Mouse (Mus musculus): ENCODE results near the gene Elmo1.

Gene Elmo1

GRCm38 (mm10) chr13:20511026-20511425 lies 420.6 kb downstream of the Elmo1 start:
- no peak for DNase-seq (ENCODE audit: extremely low read depth, low read depth, low spot score)

- DNase-seq (ENCODE audit: extremely low read depth, low read depth, low spot score), result no peak
These were observed 422.2 kb downstream of the Elmo1 start for GRCm38 (mm10) chr13:20512317-20513240.

GRCm38 (mm10) chr13:20514721-20515120 lies 424.3 kb downstream of the Elmo1 start:
- DNase-seq (ENCODE audit: extremely low read depth, low read depth, low spot score), result no peak

DNA sequence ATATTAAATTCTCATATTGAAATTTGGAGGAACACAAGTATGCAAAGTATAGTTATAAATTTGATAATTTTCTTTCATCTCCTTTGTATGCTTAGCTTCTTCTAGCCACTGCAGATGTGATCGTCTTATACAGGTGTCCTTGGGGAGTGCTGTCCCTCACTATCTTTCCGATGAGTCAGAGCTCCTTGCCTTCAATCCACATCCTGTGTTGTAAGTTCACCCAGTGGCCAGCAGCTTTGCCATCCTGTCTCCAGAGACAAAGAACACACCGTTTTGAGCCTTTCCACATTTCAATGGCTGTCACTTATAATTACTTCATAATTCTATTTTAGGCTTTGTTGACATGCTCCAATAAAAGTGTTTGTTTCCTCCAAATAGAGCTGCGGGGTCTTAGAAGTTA lies 425.7 kb downstream of the Elmo1 start:
- no peak for DNase-seq (ENCODE audit: extremely low read depth, low read depth, low spot score)

DNA sequence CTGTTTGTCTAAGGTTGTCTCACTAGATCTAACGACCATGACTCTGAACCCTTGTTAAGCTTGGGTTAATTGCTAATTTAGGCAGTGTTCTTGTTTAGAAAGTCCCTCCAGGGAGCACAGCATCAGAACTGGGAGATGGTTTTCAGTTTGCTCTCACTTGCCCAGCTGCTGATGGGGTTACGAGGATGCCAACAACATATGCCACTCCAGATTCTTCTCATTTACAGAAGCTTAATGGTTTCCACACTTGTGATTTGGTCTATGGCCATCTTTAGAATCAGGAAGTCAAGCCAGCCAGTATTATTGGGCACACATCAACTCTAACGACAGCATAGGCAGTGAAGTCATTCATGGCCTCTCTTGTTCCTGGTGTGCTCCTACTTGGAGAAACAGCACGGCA lies 427.3 kb downstream of the Elmo1 start:
- DNase-seq (ENCODE audit: extremely low read depth, low read depth, low spot score), result no peak

DNA sequence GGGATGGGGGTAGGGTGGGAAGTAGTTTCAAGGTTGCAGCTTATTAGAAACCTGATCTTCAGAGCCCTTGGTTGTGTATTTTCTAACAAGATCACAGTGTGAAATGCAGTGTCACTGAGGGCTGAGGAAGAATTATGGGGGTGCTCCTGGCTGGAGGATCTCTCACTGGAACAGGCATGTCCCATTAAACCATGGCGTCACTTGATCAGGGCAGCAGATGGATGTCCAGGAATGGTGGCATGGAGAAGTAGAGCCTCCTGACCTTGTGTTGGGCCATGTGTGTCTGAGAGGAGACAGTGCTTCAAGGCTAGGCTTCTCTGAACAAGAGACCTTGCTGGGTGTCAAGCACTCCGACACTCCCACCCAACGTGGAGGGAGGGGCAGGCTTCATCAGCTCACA lies 431.1 kb downstream of the Elmo1 start:
- DNase-seq (ENCODE audit: extremely low read depth, low read depth, low spot score), result no peak

DNA sequence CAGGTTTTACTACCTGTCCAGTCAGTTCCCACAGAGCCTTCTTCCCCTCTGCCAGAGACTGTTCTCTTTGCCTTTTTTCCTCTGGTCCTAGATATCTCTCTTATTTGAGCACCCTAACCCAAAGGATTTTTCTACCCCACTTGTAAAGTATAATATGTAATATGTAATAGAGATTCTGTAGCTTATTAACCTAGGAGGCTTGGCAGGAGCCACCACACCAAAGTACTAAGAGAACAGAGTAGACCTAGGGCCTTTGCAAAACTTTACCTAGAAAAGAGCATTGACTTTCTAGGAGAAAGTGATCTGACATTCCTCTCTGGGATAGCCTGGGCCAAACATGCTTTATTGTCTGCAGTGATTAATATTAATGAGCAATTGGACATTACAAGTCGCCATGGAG lies 433.3 kb downstream of the Elmo1 start:
- DNase-seq (ENCODE audit: extremely low read depth, low read depth, low spot score), result no peak

- no peak for DNase-seq (ENCODE audit: extremely low read depth, low read depth, low spot score)
These were observed 435.4 kb downstream of the Elmo1 start for GRCm38 (mm10) chr13:20525844-20526243.

GRCm38 (mm10) chr13:20537053-20537452 lies 446.7 kb downstream of the Elmo1 start:
- no peak for DNase-seq (ENCODE audit: extremely low read depth, low read depth, low spot score)

DNA sequence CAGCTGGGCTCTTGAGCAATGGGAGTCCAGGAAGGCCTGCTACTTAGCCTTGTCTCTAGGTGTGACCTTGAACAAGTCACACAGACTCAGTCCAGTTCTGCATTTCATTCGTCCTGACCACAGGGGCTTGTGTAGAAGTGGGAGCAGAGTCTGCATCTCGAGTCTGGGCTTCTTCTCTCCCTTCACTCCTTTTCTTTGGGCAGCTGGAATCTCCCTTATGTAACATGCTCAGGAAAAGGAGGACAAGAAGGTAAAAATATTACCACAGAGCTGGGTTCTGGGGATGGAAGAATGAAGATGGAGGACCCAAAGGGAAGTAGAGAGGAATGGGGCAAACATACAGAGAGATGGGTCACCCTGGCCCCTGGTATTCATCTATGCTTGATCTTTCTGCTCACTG lies 447.1 kb downstream of the Elmo1 start:
- DNase-seq (ENCODE audit: extremely low read depth, low read depth, low spot score), result no peak

DNA sequence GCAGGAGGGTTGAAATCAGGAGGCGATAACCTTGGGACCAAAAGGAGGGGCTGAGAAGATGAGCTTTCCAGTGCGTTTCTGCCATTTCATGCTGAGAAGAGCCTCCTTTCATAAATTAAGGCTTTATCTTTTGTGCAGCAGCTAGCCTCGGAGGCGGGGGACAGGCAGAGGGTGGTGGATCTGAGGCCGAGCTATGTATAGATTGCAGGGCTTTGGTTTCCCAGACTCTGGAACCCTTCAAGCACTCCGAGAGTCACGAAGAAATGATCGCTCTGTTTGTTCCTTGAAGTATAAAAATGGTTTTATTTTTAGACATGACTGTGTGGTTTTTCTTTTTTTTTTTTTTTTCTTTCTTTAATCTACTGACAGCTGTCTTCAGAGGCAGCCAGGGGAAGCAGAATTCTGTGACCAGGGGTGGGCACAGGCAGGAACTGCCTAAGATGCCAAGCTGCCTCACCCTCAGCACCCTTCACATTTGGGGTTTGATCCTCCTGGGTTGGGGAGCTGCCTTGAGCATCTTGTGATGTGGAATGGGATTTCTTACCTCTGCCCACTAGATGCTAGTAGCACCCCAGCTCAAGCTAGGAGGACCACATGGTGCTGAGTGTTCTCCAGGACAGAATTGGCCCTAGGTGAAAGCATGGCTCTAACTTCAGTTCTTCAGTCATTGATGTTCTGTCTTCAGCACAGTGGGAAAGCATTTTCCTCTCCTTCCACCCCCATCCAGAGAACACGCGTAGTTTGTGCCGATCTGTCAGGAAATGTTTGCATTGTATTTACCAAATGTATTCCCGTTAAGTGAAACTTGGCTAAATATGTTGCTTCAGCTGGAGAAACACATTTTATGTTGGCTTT lies 448.0 kb downstream of the Elmo1 start:
- DNase-seq (ENCODE audit: extremely low read depth, low read depth, low spot score), result no peak

- DNase-seq (ENCODE audit: extremely low read depth, low read depth, low spot score), result no peak
These were observed 449.2 kb downstream of the Elmo1 start for GRCm38 (mm10) chr13:20539631-20540030.

- no peak for DNase-seq (ENCODE audit: extremely low read depth, low read depth, low spot score)
These were observed 456.3 kb downstream of the Elmo1 start for GRCm38 (mm10) chr13:20546568-20547204.

GRCm38 (mm10) chr13:20549983-20550382 lies 459.6 kb downstream of the Elmo1 start:
- DNase-seq (ENCODE audit: extremely low read depth, low read depth, low spot score), result no peak

DNA sequence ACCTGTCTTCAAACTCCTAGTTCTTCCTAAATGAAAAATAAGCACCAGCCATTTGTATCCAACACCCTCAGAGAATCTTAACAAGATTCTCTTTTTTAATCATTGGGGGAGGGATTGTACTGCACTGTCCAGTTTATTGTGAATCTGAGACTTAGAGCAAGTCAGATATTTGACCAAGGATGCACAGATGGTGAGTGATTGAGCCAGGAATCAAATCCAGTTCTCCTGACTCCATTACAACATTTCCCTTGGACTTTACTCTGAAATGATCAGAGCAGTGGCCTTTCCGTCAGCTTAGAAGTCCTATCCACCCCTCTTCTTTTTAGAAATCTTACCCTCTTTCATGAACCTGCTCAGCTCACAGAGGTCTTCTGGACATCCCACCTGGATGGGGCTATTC lies 461.2 kb downstream of the Elmo1 start:
- DNase-seq (ENCODE audit: extremely low read depth, low read depth, low spot score), result no peak

DNA sequence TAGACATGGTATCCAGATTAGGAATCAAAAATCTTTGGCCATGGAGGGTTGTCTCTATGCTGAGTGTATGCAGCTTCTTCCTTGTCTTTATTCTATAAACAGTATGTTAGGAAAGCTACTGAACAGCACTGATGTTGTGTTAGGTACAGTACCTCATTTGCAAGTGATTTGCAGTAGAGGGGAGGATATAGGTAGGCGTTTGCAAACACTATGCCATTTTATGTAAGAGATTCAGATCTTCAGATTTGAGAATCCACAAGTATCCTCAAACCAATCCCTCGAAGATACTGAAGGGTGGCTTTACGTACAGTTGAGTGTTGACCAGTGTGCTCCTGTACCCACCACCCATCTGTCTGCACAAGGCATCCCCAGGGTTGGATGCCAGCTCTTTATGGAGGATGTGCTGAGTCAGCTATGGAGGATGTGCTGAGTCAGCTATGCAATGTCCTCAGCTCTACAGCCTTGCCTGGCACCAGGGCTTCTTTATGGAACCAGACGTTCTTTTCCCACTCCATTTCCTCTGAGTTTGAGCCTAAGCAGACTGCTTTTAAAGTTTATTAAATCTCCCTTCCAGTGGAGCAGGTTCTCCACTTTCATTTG lies 465.6 kb downstream of the Elmo1 start:
- DNase-seq (ENCODE audit: extremely low read depth, low read depth, low spot score), result no peak

DNA sequence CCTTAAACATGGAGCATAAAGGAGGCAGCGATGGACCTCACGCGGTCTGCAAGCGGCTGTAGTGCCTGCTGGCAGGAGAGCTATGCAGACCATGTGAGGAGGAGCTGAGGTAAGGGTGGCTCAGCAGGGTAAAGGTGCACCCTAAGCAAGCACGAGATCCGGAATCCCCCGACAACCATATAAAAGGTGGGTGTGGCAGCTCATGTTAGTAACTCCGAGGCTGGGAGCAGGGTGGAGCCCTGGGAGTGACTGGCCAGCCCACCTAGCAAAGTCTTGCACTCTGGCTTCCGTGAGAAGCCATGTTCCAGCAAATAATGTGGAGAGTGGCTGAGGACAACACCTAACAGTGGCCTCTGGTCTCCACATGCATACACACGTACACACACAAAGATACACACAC lies 466.3 kb downstream of the Elmo1 start:
- DNase-seq (ENCODE audit: extremely low read depth, low read depth, low spot score), result no peak

DNA sequence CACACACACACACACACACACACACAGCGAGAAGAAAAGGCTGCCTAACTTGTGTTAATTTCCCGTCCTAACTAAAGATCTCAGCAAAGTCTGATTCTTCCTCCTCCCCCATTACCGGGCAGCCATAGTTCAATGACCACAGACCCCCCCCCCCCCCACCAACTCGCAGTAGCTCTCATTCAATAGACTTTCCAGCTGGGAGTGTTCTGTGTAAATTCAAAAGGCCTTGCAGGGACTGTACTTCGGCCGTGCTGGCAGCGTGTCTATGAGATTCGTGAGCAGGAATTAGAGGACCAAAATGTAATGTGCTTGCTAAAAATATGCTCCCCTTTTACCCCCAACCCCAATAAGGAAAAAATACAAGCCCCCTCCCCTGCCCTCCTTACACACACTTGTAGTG lies 466.8 kb downstream of the Elmo1 start:
- no peak for DNase-seq (ENCODE audit: extremely low read depth, low read depth, low spot score)

- no peak for DNase-seq (ENCODE audit: extremely low read depth, low read depth, low spot score)
These were observed 468.0 kb downstream of the Elmo1 start for GRCm38 (mm10) chr13:20558376-20558775.

GRCm38 (mm10) chr13:20564414-20564813 lies 474.0 kb downstream of the Elmo1 start:
- no peak for DNase-seq (ENCODE audit: extremely low read depth, low read depth, low spot score)

DNA sequence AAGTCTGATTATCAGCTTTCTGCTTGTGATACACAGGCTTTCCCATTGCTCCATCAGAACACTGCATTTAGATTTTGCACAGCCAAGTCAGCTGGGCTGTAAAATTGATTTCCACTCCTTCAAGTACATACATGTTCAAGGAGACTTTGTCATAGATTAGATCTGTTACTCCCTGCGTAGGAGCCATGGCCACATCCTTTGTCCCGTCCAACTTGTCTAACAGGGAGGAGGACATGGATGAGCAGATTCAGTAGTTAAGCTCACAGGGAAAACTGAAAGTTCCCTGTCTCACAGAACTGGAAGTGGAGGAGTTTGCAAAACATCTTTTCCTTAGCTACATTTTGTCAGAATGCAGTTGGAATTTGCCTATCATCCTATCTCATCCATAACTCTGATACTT lies 484.8 kb downstream of the Elmo1 start:
- peak; percentile 76 for DNase-seq (ENCODE audit: extremely low read depth, low read depth, low spot score)

Measured in fat pad, adult 2 months (tissue).